Mouse (Mus musculus): ENCODE results near the gene Clic3. TPM values are rescaled to one million over a fixed set of nuclear protein-coding genes. Genes with fewer than 3 reads are reported as not detected.
A peak's percentile ranks its signal among the peaks of the same experiment; 100 is the strongest.
"Not testable (repeated sequence)": the region's sequence is repeated elsewhere in the genome, so short reads cannot be mapped to it uniquely, and the experiment has no call there.

The Clic3 gene
- total RNA-seq (2022) = 1 to 10 TPM; 1.3 to 3.6 (median 2.3) TPM

DNA sequence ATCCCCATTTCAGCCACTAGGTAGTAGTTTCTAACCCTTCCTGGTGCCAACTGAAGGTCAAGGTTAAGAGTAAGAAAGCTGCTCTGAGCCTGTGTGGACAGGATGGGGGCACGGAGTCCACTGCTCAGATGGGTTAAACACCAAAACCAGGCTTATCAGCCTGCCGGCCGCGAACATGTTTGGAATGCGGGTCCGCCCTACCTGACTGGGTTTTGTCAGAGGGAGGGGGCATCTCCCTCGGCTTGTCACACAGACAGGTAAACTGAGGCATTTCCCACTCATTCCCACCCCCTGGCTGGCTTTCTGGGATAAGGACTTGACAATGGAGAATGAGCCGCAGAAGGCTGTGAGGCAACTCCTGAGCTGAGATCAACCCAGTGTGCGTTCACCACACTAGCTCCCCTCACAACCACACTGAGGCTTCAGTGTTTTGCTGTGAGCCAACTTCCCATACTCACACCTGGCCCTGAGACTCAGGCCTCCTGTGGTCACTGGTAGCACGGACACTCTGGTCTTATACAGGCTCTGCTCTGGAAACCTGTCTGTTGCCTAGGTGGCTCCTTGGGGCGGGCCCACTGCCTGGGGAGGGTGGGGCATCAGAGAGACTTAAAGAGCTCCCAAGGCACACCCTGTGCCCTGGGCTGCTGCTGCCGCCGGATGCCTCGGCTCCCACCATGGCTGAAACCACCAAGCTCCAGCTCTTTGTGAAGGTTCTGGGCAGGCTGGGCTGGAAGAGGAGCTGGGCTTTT lies at the start of gene Clic3:
Clic3 (plus strand) TSS at position 634 of the 749 bp plus-strand sequence.
- DNase-seq (ENCODE audit: low spot score) = no peak

DNA sequence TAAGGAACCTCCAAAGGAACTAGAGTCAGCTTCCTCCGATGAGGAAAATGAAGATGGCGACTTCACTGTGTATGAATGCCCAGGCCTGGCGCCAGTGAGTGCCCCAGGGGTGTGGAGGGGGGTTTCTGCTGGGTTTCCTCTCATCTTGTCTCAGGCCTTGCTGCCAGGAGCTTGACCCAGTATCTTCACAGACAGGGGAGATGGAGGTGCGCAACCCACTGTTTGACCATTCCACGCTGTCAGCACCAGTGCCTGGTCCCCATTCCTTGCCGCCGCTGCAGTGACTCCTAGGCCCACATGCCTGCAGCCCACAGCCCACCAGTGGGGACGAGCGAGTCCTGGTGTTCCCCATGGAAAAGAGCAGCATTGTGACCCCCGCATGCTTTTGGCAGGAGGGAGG lies 47.7 kb upstream of the Clic3 start:
- DNase-seq (ENCODE audit: low spot score) = no peak

DNA sequence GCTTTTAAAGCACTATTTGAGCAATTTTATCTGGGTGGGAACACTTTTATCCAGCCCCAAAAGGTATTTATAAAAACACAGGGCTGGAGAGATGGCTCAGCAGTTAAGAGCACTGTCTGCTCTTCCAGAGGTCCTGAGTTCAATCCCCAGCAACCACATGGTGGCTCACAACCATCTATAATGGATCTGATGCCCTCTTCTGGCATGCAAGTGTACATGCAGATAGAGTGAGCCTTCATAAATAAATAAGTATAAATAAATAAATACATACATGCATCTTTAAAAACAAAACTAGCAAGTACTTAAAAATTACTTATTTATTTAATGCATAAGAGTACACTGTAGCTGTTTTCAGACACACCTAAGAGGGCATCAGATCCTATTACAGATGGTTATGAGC lies 43.2 kb upstream of the Clic3 start:
- DNase-seq (ENCODE audit: low spot score) = not testable (repeated sequence)

DNA sequence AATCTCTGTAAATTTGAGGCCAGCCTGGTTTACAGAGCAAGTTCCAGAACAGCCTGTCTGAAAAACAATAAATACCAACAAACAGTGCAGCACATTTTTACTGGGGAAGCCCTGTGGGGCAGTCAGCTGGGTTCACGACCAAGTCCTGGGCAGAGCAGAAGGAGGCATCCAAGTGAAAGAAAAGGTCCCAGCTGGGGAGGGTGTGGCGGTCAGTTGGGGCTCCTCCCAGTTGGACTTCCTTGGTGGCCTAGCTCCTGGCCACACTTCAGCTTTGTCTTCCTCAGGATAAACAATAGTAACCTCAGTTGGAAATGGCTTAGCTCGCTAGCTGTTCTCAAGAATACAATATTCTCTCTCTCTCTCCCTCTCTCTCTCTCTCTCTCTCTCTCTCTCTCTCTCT lies 39.2 kb upstream of the Clic3 start:
- no peak for DNase-seq (ENCODE audit: low spot score)

DNA sequence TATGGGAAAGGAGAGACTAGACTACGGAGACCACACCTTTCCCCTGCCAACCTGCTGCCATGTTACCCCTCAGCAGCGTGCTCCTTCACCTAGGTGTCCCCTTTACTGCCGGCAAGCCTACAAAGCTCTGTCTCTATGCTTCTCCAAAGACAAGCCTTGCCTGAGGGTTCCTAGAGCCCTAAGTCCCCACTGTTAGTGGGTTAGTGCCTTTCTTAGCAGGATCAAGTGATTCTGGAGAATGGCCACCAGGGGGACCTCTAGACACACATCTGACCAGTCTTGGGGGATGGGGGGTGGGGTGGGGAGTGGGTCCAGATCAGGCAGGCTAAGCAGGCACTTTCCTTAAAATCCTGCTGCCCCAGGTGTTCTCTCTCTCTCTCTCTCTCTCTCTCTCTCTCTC lies 34.7 kb upstream of the Clic3 start:
- DNase-seq (ENCODE audit: low spot score) = no peak

DNA sequence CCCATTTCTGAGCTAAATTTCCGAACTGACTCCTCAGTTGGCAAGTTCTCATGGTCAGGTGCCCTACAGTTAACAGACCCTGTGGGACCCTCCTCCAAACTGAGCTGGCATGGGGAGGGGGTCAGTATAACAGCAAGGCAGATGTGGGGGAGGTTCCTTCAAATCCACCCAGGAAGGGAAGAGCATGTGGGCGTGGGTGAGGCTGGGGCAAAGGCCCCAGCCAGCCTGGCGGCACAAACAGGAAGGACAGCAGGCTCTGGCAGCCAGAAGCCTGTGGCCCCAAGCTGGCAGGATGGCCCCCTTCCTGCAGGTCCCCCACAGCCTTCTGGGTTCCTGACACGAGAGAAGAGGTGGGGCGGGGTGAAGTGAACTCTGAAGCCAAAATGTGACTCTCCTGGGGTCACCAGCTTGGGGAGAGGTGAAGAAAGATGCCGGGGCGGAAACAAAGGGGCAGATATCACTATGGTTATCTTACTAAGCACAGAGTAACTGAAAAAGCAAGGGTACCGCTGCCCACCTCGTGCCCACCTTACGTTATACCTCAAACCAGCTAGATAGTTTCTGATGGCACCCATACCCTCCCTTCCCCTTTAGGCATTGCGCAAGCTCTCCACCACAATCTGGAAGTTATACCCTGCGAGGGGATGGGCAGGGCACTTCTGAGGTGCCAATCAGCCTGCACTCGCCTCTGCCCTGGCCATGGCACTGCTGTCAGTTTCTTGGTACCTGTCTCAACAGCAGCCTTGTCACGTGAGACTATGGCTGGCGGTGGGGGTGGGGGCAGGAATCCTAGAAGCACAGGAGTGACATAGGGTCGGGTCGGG lies 33.8 kb upstream of the Clic3 start, which contains the start of gene Fut7:
Fut7 (plus strand) TSS at position 681 of the 824 bp plus-strand sequence.
- no peak for DNase-seq (ENCODE audit: low spot score)

DNA sequence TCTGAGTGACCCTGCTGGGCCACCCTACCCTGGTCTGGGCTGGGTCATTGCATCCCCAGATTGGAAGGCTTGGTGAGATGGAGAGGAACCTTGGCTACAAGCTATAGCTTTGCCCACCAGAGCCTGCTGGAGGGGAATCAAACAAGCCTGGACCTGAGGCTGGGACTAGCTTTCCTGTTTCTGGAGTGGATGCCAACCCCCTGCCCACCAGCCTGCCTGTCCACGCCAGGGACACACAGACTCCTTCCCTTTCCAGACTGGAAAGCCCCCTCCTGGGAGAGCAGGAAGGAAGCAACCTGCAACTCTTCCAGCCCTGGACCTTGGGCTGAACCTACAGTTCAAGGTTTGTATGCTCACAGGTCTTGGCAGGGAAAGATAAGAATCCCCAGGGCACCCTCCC lies 33.0 kb upstream of the Clic3 start:
- DNase-seq (ENCODE audit: low spot score) = no peak

DNA sequence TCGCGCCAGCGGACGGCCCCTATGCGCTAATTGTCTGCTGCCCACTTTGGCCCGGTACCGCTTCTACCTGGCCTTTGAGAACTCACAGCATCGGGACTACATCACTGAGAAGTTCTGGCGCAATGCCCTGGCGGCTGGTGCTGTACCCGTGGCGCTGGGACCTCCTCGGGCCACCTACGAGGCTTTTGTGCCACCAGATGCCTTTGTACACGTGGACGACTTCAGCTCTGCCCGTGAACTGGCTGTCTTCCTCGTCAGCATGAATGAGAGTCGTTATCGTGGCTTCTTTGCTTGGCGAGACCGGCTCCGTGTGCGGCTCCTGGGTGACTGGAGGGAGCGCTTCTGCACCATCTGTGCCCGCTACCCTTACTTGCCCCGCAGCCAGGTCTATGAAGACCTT lies 31.2 kb upstream of the Clic3 start:
- DNase-seq (ENCODE audit: low spot score) = no peak

DNA sequence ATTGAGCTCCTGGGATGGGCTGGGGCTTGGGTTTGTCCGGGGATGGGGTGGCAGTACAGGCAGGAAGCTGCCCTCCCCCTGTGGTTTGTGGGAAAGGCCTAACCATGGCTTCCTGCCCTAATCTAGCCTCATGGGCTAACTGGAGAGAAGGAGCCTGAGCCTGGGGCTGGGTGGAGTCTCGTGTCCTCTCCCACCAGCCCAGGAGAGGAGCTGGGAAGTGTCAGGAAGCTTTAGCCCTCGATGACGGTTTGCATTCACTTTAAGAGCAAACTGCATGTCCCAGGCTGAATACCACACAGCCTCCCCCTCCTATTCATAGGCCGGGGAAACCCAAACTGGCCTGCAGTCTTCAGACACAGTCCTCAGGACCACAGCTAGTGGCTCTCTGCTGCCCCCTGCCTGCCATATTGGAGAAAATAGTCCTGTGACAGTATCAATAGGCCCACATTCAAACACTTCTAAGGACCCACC lies 29.9 kb upstream of the Clic3 start:
- peak; percentile 71 for DNase-seq (ENCODE audit: low spot score)

DNA sequence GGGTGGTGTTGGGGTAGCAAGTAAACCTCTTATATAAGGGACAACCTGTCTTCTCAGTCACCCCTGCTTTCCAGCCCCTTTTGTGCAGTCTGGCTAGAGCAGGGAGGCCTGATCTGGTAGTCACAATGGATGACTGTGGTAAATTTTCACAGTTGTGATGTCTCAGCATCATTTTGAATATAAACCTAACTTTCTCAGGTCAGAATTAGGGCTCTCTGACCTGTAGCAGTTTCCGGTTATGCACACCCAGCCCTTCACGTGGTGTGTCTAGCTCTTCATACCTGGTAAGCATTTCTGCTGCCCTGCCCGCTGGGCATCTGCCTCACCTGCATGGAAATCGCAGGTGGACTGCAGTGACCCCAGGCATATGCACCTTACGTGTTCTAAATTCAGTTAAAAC lies 29.4 kb upstream of the Clic3 start:
- DNase-seq (ENCODE audit: low spot score) = no peak

DNA sequence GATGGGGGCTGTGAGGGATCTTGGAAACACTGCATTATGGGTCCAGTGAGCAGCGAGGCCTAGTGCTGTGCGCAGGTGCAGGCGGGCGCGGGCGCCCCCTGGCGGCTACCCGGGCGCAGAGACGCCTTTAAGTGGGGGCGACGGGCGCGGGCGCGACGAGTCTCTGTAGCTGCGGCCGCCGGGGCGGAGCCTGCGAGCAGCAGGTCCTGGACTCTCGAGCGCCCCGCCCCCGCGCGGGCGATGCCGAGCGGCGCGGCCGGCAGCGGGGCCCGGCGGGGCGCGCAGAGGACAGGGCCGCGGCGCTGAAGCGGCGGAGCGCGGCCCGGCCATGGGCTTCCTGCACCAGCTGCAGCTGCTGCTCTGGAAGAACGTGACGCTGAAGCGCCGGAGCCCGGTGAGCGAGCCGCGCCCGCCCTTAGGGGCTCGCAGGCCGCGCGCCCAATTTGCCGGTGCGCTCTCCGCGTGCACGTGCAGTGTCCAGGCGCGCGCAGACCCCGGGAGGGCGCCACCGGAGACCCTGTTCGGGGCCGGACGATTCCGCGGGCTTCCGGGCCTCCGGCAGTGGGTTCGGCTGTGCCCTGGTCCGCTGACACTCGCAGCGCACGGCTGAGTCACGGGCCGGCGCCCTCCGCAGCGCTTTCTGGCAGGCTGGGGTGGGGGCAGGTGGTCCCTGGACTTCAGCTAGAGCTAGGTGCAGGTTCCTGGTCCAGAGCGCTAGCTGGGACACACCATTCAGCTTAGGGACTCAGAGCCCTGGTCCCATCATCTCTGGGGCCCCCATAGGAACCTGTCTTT lies 28.0 kb upstream of the Clic3 start, which contains the start of gene Abca2:
Abca2 (plus strand) TSS at position 262 of the 795 bp plus-strand sequence.
- DNase-seq (ENCODE audit: low spot score) = peak; percentile 84

DNA sequence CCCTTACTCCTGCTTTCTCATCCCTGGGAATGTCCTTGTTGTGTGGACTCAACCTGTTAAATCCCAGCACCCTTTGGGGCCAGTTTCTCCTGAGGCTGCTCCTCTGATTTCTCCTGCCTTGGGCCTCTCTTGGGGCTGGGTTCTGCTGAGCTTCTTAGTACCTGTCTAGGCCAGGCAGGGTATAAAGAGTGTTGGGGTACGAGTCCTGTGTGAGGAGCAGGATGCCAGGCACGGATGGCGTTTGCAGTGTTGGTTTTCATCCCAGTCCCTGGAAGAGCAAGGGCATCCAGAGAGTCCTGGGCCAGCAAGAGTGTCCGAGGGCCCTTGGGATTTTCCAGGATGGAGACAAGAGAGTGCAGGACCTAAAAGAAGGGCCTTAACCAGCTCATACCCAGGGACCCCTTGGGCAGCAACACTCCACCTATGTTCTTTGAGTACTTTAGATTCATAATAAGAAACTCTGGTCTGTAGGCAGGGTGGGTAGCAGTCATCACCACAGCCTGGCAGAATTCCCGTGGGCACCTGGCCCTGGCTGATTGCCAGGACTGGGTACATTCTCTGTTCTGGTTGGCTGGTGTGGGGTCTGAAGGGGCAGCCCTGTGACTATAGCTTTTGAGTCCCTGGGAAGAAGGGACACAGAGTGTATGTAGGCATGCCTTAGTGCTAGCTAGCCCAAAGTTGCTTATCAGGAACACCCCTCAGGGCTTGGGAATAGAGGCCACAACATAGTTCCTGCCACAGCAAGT lies 27.0 kb upstream of the Clic3 start:
- DNase-seq (ENCODE audit: low spot score) = no peak

DNA sequence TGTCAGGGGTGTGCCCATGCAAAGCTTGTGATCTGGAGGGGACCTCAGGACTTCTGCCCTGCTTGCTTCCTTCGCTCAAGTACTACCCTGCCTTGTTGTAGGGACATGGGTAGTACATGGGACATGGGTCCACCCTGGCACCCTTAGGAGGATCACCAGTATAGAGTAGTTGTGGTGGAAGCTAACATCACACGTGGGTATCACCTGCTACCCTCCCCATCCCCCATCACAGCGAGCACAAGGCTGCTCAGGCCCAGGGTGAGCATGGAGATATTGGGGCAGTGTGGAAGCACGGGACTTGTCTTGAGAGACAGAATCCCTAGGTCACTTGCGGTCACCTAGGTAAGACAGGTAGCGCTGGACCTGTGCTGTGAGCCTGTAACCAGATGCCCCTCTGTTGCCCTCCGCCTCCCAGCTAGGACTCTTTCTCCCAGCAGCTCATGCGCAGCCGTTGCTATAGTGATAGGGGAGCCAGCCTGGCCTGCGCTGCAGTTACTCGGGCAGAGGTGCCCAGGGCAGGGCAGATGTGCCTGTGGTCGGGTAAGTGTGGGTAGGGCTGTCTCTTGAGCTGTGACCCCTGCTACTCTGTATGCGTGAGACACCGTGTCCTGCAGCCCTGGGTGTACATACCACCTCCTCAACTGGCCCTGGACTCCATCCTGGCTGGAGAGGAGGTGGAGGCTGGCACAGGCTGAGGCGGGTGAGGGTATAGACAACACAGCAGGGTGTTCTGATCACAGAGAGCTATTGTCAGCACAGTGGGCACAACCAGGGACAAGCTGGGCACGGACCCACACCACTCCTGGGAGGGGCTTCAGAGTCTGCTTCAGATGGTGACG lies 26.0 kb upstream of the Clic3 start:
- DNase-seq (ENCODE audit: low spot score) = no peak

DNA sequence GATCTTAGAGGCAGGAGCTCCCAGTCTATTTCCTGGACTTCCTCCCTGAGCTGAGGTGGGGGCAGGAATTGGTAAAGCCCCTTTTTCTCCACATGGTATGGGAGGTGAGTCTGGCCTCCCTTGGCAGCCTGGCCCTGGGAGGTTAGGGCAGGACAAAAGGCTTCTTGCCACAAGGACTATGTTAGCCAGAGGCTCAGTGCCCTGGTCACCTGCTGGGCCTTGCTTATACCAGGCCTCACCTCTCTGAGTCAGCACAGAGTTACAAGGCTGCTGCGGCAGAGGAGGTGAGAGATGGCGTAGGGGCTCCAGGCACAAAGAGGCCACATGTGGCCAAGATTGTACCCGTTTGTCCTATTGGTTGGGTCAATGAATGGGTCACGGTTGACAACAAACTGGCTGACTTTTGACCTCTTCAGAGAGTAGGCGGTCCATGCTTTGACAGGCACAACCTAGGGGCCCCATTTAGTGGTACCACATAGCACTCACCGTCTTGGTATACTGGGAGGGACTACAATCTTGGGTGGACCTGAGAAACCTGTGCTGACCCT lies 25.3 kb upstream of the Clic3 start:
- no peak for DNase-seq (ENCODE audit: low spot score)

DNA sequence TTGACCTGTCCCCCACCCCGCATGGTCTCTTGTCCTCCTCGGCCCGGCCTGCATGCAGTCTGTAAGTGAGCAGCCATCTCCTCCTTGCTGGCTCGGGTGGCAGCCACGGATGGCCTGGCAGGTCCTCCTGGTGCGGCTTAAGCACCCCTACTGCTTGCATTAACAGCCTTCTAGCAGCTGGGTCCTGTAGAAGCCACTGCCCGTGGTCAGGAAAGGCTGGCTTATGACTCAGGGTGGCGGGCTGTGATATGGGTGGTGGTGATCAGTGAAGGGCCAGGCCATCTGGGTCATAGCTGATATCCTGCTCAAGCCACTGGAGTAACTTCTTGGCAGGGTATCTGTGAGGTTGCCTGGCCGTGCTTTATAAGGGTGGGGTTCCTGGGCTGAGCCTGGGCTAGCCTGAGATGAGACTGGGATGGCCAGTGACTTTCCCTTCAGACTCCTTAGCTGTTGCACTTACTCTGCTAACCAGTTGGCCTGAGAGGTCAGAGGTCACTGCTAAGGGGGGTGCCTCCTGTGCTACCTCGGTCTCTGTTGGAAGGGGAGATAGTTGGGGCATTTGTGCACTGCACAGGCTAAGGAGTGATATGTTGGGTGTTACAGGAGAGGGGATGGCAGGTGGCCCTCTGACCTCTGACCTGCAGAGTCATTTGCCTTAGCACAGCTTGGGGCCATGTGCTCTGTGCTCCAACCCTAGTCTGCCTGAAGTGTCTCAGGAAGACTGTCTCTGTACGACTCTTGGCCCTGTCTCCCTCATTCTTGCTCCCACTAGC lies 24.1 kb upstream of the Clic3 start:
- DNase-seq (ENCODE audit: low spot score) = no peak

DNA sequence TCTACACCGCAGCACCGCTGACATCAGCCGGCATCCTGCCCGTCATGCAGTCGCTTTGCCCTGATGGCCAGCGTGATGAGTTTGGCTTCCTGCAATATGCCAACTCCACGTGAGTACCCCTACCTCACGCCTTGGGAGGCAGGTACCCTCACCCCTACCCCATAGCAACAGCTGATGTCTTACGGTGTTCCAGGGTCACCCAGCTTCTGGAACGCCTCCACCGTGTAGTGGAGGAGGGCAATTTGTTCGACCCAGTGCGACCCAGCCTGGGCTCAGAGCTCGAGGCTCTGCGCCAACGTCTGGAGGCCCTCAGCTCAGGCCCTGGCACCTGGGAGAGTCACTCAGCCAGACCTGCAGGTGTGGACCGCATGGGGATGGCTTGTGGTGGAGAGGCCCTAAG lies 23.5 kb upstream of the Clic3 start:
- DNase-seq (ENCODE audit: low spot score) = no peak

DNA sequence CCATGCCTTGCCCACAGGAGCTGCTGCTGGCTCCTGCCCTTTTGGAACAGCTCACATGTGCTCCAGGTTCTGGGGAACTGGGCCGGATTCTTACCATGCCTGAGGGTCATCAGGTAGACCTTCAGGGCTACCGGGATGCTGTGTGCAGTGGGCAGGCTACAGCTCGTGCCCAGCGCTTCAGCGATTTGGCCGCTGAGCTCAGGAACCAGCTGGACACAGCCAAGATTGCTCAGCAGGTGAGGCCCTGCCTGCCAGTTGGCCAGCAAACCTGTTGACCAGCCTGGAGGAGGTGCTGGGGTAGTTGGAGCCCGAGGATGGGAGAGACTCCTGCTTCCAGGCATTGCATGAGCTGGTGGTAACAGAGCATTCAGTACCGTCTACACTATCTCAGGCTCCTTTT lies 22.3 kb upstream of the Clic3 start:
- no peak for DNase-seq (ENCODE audit: low spot score)

DNA sequence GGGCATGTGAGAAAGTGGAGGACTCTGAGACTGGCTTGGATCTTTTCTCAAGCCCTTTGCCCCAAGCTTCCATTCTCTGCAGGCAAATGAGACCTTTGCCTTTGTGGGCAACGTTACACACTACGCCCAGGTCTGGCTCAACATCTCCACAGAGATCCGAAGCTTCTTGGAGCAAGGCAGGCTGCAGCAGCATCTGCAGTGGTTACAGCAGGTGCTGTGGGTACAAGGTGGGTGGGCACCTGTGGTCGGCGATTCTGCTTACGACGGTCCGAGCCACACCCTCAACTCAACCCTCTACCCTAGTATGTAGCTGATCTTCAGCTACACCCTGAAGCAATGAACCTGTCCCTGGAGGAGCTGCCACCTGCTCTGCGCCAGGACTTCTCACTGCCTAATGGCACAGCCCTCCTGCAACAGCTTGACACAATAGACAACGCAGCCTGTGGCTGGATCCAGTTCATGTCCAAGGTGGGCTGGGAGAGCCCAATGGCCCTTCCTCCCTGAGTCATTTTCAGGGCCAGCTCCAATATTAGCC lies 20.3 kb upstream of the Clic3 start:
- no peak for DNase-seq (ENCODE audit: low spot score)

DNA sequence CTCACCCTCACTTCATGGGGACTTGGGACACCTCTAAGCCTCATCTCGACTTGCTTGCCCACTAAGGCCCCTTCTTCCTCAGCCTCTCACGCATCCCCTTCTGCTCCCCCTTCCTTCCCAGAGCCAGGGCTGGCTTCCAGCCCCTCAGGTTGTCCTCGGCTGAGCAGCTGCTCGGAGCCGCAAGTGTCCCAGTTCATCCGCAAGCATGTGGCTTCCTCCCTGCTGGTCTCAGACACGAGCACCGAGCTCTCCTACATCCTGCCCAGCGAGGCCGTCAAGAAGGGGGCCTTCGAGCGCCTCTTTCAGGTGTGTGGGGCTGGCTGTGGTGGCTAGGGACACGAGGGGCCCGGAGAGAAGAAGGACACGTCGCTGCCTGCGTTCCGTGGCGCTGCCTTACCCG lies 15.6 kb upstream of the Clic3 start:
- no peak for DNase-seq (ENCODE audit: low spot score)

Data from heart, adult 8-10 months (tissue).